Mouse (Mus musculus): Measurements from ENCODE around the gene Nhlrc2.

Nhlrc2 gene

GRCm38 (mm10) chr19:56565358-56565757 is 17.3 kb downstream of the Nhlrc2 start:
- DNase-seq (ENCODE audit: low spot score), result peak; percentile 21

- peak; percentile 64 for DNase-seq (ENCODE audit: low spot score)
Measured at GRCm38 (mm10) chr19:56566041-56566440, 18.0 kb downstream of the Nhlrc2 start.

GRCm38 (mm10) chr19:56566940-56567339 is 18.9 kb downstream of the Nhlrc2 start:
- DNase-seq (ENCODE audit: low spot score), result no peak

- DNase-seq (ENCODE audit: low spot score), result no peak
Measured at GRCm38 (mm10) chr19:56570781-56571180, 22.7 kb downstream of the Nhlrc2 start.

- no peak for DNase-seq (ENCODE audit: low spot score)
Measured at GRCm38 (mm10) chr19:56571234-56571633, 23.2 kb downstream of the Nhlrc2 start.

- DNase-seq (ENCODE audit: low spot score), result no peak
Measured at GRCm38 (mm10) chr19:56571913-56572312, 23.9 kb downstream of the Nhlrc2 start.

- no peak for DNase-seq (ENCODE audit: low spot score)
Measured at GRCm38 (mm10) chr19:56573184-56573583, 25.1 kb downstream of the Nhlrc2 start.

GRCm38 (mm10) chr19:56577801-56578200 is 29.7 kb downstream of the Nhlrc2 start:
- no peak for DNase-seq (ENCODE audit: low spot score)

GRCm38 (mm10) chr19:56581981-56582380 is 33.9 kb downstream of the Nhlrc2 start:
- no peak for DNase-seq (ENCODE audit: low spot score)

GRCm38 (mm10) chr19:56583785-56584184 is 35.7 kb downstream of the Nhlrc2 start:
- DNase-seq (ENCODE audit: low spot score), result no peak

- DNase-seq (ENCODE audit: low spot score), result no peak
Measured at GRCm38 (mm10) chr19:56584288-56584687, 36.2 kb downstream of the Nhlrc2 start.

- DNase-seq (ENCODE audit: low spot score), result no peak
Measured at GRCm38 (mm10) chr19:56586320-56586719, 38.3 kb downstream of the Nhlrc2 start.

- no peak for DNase-seq (ENCODE audit: low spot score)
Measured at GRCm38 (mm10) chr19:56588205-56588626, 40.2 kb downstream of the Nhlrc2 start.

GRCm38 (mm10) chr19:56589008-56589407 is 40.9 kb downstream of the Nhlrc2 start:
- no peak for DNase-seq (ENCODE audit: low spot score)

GRCm38 (mm10) chr19:56589455-56589854 is 41.4 kb downstream of the Nhlrc2 start:
- no peak for DNase-seq (ENCODE audit: low spot score)

- DNase-seq (ENCODE audit: low spot score), result no peak
Measured at GRCm38 (mm10) chr19:56590250-56590649, 42.2 kb downstream of the Nhlrc2 start.

GRCm38 (mm10) chr19:56592472-56592871 is 44.4 kb downstream of the Nhlrc2 start:
- DNase-seq (ENCODE audit: low spot score), result no peak

- DNase-seq (ENCODE audit: low spot score), result no peak
Measured at GRCm38 (mm10) chr19:56599996-56600395, 51.9 kb downstream of the Nhlrc2 start.

- no peak for DNase-seq (ENCODE audit: low spot score)
Measured at GRCm38 (mm10) chr19:56600797-56601196, 52.7 kb downstream of the Nhlrc2 start.

GRCm38 (mm10) chr19:56601901-56602347 is 53.9 kb downstream of the Nhlrc2 start:
- peak; percentile 19 for DNase-seq (ENCODE audit: low spot score)

- DNase-seq (ENCODE audit: low spot score), result no peak
Measured at GRCm38 (mm10) chr19:56608946-56609345, 60.9 kb downstream of the Nhlrc2 start.

- no peak for DNase-seq (ENCODE audit: low spot score)
Measured at GRCm38 (mm10) chr19:56614131-56614530, 66.1 kb downstream of the Nhlrc2 start.

GRCm38 (mm10) chr19:56618845-56619244 is 70.8 kb downstream of the Nhlrc2 start:
- no peak for DNase-seq (ENCODE audit: low spot score)

- no peak for DNase-seq (ENCODE audit: low spot score)
Measured at GRCm38 (mm10) chr19:56619546-56619945, 71.5 kb downstream of the Nhlrc2 start.

GRCm38 (mm10) chr19:56621876-56622275 is 73.8 kb downstream of the Nhlrc2 start:
- no peak for DNase-seq (ENCODE audit: low spot score)
